ENCODE assay signal across 18 mouse cellular contexts in the genomic region with DNA sequence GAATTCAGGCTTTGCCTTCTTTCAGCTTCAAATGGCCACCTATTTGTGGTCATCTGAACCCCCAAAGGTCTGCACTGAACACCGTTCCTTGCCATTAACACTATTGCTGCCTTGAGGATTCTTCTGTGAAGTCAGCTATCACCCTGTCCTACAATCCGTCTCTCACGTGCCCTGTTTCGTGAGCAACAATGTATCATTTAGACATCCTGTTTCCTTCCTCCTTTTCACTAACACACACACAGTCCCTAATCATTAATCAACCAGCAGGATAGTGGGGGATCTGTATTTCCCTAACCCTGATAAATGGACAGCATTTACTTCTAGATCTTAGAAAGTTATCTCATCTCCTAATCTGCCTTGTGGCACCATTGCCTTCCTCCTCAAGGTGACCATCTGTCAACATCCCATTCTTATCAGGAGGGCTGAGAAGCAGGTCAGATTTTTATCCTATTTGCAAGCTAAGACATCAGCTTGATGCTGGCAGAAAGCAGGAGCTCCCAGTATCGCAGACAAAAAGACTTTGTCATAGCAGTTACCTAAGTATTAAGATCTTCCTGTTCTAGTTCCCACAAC. TPM values are rescaled to one million over a fixed set of nuclear protein-coding genes. Genes with fewer than 3 reads are reported as not detected.
A peak's percentile ranks its signal among the peaks of the same experiment; 100 is the strongest.
DNase-seq lines count a peak whose midpoint lies in the region; ATAC-seq and TF ChIP-seq lines count a peak whose summit lies in the region.
"Had no signal": no experiment of that assay in that cellular context is flagged by ENCODE, and none has a peak within 500 bp of the region (broad histone marks: within the 10 kb centered on the region; RNA-seq: fewer than 3 reads in every experiment).

No protein-coding gene starts in this region.

- peak; percentile 12 to 32; a peak in 1 of 4 replicates for ATAC-seq in hematopoietic stem cell, adult 5-6 weeks (replicated peaks in 1 of 2; ENCODE audit: insufficient read depth in 1 of 2, low FRiP score in 2 of 2, low TSS enrichment in 1 of 2, low read depth in 1 of 2, poor library complexity in 2 of 2, severe bottlenecking in 2 of 2)
- ATAC-seq: forebrain, embryonic 14.5 days had no signal

- no peak for TF ChIP-seq CTCF in layer of hippocampus, adult 2 months (conservative IDR thresholded peaks at IDR 0.05)

- H3K27ac ChIP-seq in layer of hippocampus, adult 2 months = no peak overlapping the region
- H3K27ac ChIP-seq: embryonic facial prominence, embryonic 10.5 days; heart, adult 2 months; hindbrain, embryonic 15.5 days had no signal

- peak; percentile 72 for DNase-seq in heart, adult 11 months
- no peak for DNase-seq in heart, adult 8-10 months (ENCODE audit: low spot score)
- DNase-seq in retina, embryonic 14.5 days (ENCODE audit: low spot score) = peak; percentile 25
- no peak for DNase-seq in layer of hippocampus, adult 2 months (ENCODE audit: low spot score in 2 of 2)
- DNase-seq in thymus, postnatal 25 days = no peak
- DNase-seq in spleen, adult 18-20 months = no peak
- DNase-seq: adrenal gland, adult 2 months; adrenal gland, postnatal 25 days; cerebellum, adult 18-20 months; cerebellum, adult 9-11 months; cerebellum, postnatal 36 days; gastrocnemius, postnatal 10 days; heart, adult 2 months had no signal

- no peak overlapping the region for H3K4me3 ChIP-seq in layer of hippocampus, adult 2 months
- H3K4me3 ChIP-seq: embryonic facial prominence, embryonic 10.5 days; heart, adult 2 months; heart, embryonic 12.5 days; hindbrain, embryonic 15.5 days had no signal

RNA-seq across cellular contexts. Expression of gene Sptssa, which starts 13.0 kb away (rescaled TPM):
- 10 to 100 TPM; 30.2 to 30.7 (median 30.4) TPM for total RNA-seq in heart, adult 8-10 months (2022)
- 210 and 247 TPM in 2 replicates for total RNA-seq in hematopoietic stem cell, adult 5-6 weeks (2017)
- total RNA-seq in layer of hippocampus, adult 2 months (2021) = 10 to 100 TPM; 21.9 to 25.1 TPM

RNA-seq across cellular contexts. Expression of gene Eapp, which starts 52.3 kb away (rescaled TPM):
- total RNA-seq in heart, adult 8-10 months (2022) = 10 to 100 TPM; 21.0 to 23.1 (median 21.7) TPM
- 66.3 and 116 TPM in 2 replicates for total RNA-seq in hematopoietic stem cell, adult 5-6 weeks (2017)
- total RNA-seq in layer of hippocampus, adult 2 months (2021) = 10 to 100 TPM; 37.2 to 45.9 TPM

Comparison
In these comparisons a context has a peak if more than half of its experiments do, and no peak if none do; other contexts are left out.
1. DNase-seq: peak in heart, adult 11 months (single experiment) and retina, embryonic 14.5 days (single experiment); none in heart, adult 8-10 months (single experiment), layer of hippocampus, adult 2 months (0 of 2), thymus, postnatal 25 days (single experiment) and spleen, adult 18-20 months (0 of 2).